Mouse (Mus musculus) adrenal gland, postnatal 25 days (tissue): Measurements from ENCODE around the gene Dot1l. TPM values are rescaled to one million over a fixed set of nuclear protein-coding genes. Genes with fewer than 3 reads are reported as not detected.

Experiments
- DNase-seq: peaks from one replicate; pipeline ENCODE4 v3.0.0; 2021; ENCODE audit warnings: mixed read lengths
- total RNA-seq: library from RNA; stranded (reverse); gene quantifications from 2 replicates; pipeline ENCODE4 v1.2.3, GENCODE M21; 2021

Gene Dot1l
- total RNA-seq, 1 experiment from 2014 or later = 97.3 TPM

DNA sequence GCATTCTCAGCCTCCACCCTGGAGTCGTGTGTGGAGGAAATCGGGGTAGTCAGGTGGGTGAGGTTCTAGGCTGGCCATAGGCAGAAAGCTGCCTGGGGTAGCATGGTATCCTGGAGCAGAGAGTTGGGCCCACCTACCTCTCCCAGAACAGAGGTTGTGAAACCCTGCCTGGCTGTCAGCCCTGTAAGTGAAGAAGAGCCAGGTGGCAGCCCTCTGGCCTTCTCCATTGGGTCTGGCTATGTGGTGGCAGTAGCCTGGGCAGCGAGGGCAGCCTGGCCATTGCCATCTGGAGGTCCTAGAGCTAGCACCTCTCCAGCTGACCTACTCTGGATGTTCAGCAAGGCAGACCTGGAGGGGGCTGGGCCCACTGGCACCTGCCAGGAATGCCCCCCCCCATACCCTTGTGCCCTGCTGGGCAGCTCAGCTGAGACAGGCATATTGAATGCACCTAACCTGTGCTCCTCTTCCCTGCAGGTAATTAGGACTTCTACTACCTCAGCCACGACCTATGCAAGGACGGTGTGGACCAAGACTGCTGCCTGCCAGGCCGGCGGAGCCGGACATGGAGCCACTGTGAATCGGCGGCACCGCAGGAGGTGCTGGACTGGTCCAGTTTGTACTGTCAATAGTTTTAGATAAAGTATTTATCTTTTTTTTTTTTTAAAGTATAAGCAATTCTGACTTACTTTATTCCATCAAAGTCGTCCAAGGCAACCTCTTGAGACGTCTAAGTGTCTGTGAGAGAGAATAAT lies 38.2 kb downstream of the Dot1l start:
- DNase-seq = no peak

- no peak for DNase-seq
Observed at GRCm38 (mm10) chr10:80793803-80794202, 38.8 kb downstream of the Dot1l start.

DNA sequence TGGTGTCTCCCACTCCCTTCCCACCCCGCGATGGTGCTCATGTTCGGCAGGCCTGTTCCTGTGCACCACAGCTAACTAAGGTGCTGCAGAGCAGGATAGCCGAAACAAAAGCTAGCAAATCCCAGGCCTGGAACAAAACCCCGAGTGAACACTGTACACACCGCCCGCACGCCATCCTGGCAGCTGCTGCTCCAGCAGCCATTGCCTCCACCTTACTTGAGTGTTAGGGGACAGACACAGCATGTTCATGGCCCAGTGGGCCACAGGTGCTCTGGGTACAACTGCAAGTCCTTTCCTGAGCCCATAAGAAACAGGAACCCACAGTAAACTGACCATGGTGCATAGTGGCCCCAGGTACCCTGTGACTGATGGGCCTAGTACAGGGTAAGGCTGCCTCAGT lies 39.7 kb downstream of the Dot1l start:
- no peak for DNase-seq

GRCm38 (mm10) chr10:80796307-80796848 lies 41.4 kb downstream of the Dot1l start:
- no peak for DNase-seq

GRCm38 (mm10) chr10:80797186-80798149 lies 42.5 kb downstream of the Dot1l start:
- DNase-seq = no peak

DNA sequence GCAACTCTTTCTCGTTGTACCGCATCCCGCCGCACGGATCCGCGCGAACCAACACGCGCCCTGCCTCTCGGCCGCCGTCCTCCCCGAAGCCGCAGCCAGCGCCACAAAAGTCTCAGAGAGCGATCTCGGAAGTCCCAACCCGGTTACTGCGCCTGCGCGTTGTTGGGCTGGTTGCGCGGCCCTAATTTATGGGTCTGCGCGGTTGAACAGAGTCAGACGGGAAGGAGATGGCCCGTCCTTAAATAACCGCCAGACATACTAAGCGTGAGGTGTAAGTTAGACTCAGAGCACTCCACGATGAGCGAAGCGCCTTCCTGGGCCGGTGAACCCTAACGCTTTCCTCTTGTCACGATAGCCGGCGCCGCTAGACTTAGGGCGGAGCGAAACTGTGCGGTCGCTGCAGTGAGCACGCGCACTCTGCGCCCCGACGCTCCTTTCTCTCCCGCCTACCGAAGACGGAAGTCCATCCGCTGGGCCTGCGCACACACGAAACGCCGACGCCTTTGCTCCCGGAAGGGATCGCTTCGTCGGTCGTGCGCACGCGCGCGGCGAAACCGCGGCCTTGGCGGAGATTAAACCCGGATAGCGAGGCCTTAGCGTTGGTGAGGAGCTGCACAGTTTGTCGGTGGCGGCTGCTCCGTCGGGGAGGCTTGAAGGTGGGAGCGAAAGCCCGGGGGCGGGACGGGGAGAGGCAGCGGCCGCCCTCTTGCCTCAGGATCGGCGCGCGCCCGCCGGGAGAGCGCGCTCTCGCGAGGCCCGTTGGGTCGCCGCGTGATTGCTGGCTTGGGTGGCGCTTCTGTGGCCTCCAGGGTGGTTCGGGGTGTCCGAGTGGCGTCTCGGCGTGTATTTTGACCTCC lies 43.4 kb downstream of the Dot1l start, which contains the start of the genes Sf3a2 and Plekhj1:
Gene Sf3a2 (plus strand): TSS at position 49 of the 857 bp plus-strand sequence.
Gene Plekhj1 (minus strand): TSS at position 477 of the 857 bp plus-strand sequence.
- peak; percentile 96 for DNase-seq

GRCm38 (mm10) chr10:80799070-80799566 lies 44.1 kb downstream of the Dot1l start:
- no peak for DNase-seq

- DNase-seq = no peak
Observed at GRCm38 (mm10) chr10:80802204-80802912, 47.4 kb downstream of the Dot1l start.

DNA sequence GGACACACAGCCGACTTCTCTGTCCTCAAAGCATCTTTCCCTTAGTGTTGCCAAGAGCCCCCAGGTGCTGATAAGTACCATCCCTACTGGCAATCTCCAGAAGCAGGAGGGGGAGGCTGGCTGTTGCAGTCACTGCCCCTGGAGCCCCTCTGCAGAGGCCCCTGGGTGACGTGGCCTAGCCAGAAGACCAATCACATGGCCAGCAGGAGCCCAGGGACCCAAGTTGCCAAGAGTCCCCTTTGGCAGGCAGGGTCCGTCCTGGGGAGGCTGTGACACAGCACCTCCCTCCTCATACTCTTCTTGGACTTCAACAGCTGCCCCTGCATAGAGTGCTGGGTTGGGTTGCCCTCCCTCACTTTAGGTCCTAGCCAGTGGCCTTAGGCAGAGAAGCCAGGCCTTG lies 48.0 kb downstream of the Dot1l start:
- DNase-seq = no peak

DNA sequence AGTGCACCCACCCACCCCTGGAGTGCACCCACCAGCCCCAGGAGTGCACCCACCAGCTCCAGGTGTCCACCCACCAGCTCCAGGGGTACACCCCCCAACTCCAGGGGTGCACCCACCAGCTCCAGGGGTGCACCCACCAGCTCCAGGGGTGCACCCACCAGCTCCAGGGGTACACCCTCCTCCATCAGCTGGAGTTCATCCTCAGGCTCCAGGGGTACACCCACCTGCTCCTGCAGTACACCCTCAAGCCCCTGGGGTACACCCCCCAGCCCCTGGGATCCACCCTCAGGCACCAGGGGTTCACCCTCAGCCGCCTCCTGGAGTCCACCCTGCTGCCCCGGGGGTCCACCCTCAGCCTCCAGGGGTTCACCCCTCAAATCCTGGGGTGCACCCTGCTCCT lies 49.3 kb downstream of the Dot1l start:
- DNase-seq = no peak

GRCm38 (mm10) chr10:80804916-80805315 lies 49.9 kb downstream of the Dot1l start, which contains the start of gene Amh:
Gene Amh (plus strand): TSS chr10:80805243.
- no peak for DNase-seq

GRCm38 (mm10) chr10:80805322-80805721 lies 50.3 kb downstream of the Dot1l start:
- DNase-seq = no peak

GRCm38 (mm10) chr10:80805925-80806324 lies 50.9 kb downstream of the Dot1l start:
- peak; percentile 85 for DNase-seq

GRCm38 (mm10) chr10:80806341-80807056 lies 51.5 kb downstream of the Dot1l start:
- DNase-seq = no peak

GRCm38 (mm10) chr10:80807057-80807627 lies 52.1 kb downstream of the Dot1l start:
- DNase-seq = peak; percentile 78

DNA sequence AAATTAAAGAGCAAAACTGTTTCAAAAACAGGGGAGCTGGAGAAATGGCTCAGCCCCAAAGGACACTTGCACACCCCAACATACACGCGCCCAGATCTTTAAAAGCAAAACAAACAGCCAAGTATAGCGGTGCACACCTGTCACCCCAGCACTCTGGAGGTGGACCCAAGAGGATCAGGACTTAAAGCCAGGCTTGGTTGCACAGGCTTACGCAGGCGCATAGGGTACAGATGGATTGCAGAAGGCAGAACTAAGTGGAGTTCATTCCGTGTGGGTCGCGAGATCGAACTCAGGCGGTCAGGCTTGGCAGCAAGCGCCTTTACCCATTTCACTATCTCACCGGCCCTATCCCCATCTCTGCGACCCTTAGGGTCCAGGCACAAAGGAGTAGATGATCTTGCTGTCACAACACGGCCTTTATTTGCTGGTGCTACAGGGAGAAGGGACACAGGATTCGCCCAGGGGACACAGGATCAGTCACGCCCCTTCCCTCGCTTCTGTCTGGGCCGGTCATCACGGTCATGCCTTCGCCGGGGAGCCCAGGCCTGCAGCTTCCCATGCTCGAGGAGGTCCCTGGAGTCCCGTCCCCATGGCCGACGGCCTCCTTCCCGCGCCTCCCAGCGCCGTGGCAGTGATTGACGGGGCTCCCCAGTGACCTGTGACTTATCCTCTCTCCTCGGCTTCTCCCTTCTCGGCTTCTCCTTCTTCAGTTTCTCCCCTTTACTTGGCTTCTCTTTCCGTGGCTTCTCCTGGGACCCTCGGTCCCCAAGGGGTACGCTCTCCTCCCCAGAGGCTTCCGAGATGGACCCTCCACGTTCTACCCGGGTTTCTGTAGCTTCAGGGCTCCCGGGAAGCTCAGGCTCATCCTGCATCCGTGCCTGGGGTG lies 53.3 kb downstream of the Dot1l start:
- no peak for DNase-seq

DNA sequence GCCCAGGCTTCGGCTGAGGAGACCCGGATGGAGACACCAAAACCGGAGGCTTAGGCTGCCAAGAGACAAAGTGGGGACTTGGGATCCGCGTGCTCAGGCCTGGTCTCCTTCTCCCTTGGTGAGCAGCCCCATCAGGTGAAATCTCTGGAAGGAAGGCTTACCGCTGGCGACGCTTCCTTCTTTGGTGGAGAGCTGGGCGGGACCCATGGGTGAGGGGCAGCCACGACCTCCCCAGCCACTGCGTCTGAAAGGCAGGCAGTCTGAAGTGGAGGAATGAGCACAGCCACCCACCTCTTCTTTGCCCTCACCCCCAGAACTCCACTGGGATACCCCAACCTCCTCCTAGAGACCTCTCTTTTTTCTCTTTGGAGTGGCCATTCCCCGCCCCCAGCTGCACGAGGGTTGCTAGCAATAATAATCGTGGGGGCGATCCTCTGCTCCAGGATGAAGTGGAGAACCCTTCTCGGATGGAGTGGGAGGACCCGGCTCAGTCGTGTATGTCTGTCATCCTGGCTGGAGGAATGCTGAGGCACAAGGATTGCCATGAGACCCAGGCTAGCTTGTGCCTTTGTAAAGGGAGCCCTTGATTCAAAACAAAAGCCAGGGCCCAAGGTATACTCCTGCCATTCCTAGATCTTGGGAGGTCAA lies 54.1 kb downstream of the Dot1l start:
- no peak for DNase-seq

DNA sequence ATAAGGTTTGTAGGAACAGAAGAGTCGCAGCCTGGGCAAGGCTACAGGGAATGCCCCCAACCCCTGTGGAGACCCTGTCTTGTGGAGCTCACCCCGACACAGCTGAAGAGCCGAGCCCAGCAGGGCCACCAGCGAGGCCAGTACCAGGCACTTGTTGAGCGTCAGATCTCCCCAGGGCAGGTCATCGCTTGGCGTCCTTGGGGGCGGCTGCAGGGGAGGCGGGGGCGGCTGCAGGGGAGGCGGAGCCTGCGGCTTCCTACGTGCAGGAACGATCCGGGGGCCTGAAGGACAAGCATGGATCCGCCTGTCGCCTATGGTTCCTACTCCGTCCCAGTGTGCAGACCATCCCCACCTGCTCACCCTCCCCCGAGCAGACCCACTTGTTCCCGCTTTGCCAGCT lies 55.1 kb downstream of the Dot1l start:
- DNase-seq = peak; percentile 77
